Mouse (Mus musculus) embryonic fibroblast, embryonic 13.5 days (primary cell): ENCODE data around the gene Acad11.

Source experiments
- CTCF ChIP-seq: IDR thresholded peaks from 2 replicates; pipeline ENCODE4 v1.5.1; 2011; ENCODE audit warnings: mild to moderate bottlenecking, control low read depth, low read length, moderate library complexity, borderline replicate concordance; ENCODE audit not compliant: insufficient read depth
- POLR2A ChIP-seq: IDR thresholded peaks from 2 replicates; pipeline ENCODE4 v1.6.1; 2011; ENCODE audit warnings: low read depth, mild to moderate bottlenecking, control low read depth, low read length, moderate library complexity

DNA sequence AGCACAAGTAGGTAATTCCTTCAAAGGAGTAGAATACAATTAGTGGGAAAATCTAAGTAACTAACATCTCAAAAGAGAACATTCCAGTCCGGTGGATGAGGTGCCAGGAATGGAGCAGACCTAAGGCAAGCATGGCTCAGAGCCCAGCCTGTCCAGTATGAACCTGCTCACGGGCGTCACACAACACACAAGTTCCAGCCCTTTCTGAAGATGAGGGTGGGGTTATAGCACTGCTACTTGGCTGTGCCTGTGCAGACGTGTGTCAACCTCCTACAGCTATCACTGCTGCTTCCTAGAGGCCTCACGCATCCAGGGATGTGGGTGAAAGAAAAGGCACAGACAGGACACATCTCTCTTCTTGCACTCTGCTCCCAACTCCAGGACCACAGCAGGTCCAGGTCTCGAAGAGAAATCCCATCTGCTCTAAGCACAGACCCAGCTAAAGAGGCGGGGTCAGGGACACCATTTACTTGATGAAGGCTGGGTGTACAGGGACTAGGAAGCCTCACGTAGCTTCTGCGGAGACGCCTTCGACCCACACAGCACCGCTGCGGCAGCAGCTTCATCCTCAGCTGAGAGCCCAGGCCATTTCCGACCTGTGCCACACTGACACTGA lies 92.0 kb downstream of the Acad11 start:
- TF ChIP-seq POLR2A (no peak), CTCF (no peak)
